Mouse (Mus musculus) adrenal gland, postnatal 10 days (tissue): ENCODE measurements around the gene Matn1. TPM values are rescaled to one million over a fixed set of nuclear protein-coding genes. Genes with fewer than 3 reads are reported as not detected.

Source experiments
- DNase-seq: peaks from one replicate; pipeline ENCODE4 v3.0.0; 2021; ENCODE audit warnings: mixed read lengths
- total RNA-seq, 2 experiments: library from RNA; stranded (reverse); gene quantifications; 2 replicates each; pipeline ENCODE4 v1.2.3; 2021

Gene Matn1
- total RNA-seq, 2 experiments from 2014 or later, result not detected

DNA sequence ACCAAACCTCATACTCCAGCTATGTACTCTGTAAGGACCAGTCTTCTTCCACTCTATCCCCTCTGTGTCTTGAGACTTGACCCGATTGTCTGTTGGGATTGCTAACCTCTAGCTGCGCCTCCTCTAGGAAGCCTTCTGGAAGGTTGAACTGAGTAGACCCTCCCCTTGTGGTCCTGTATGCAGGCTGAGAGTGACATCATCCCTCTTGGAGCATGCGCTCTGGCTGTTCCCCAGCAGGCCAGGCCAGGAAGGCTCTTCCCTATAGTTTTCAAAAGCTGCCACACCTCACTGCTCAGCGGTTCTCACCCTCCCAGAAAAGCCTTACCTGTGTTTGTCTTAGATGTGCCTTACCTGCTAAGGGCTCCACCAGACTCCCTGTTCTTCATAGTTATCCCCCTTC is 42.9 kb downstream of the Matn1 start:
- no peak for DNase-seq

DNA sequence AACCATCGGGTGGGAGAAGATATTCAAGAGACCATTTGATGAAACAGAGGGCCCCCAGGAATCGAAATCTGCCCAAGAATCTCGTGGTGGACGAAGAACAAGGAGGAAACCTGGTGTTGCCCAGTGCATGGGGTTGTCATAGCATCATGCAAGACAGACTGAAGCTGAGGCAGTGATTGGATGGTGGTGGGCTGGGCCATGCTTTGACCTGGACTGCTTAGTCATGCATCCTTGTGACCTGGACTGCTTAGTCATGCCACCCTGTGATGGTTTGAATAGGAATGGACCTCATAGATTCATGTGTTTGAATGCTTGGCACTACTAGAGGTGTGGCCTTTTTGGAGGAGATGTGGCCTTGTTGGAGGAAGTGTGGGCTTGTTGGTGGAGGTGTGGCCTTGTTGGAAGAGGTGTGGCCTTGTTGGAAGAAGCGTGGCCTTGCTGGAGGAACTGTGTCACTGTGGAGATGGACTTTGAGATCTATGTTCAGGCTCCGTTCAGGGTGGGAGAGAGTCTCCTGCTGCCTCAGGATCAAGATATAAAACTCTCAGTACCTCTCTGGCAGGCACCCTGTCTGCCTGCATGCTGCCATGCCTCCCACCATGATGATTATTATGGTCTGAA is 44.1 kb downstream of the Matn1 start:
- DNase-seq, result no peak

DNA sequence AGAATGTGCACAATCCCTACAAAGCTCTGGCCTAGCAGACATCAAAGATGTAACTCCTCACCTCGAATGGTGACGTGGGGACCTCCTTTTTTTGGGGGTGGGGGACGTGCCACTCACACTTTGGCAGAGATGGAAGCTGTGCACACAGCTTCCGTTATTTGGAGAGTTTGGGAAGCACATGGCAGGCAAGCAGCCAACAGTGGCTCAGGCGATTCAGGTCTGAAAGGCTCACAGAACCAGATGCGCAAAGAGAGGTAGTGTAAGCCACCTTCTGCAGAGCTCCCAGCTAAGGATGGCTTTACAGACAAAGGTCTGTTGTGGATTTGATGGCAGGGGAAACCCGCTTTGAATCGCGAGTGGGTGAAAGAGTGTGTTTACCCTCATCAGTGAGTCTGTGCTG is 45.0 kb downstream of the Matn1 start:
- DNase-seq, result no peak

DNA sequence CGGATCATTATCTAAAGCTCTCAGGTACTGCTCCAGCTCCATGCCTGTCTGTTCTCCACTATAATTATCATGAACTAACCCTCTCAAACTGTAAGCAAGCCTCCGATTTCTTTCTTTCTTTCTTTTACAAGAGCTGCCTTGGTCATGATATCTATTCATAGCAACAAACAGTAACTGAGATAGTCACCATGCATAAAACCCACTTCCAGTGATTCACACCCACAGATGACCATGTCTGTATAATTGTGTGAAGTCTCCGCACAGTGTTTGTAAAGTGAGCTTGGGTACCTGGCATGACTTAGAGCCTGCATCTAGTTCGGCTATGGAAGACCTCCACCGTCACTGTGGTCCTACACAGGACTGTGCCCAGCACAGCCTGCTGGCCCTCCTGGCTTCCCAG is 46.8 kb downstream of the Matn1 start:
- DNase-seq, result no peak

DNA sequence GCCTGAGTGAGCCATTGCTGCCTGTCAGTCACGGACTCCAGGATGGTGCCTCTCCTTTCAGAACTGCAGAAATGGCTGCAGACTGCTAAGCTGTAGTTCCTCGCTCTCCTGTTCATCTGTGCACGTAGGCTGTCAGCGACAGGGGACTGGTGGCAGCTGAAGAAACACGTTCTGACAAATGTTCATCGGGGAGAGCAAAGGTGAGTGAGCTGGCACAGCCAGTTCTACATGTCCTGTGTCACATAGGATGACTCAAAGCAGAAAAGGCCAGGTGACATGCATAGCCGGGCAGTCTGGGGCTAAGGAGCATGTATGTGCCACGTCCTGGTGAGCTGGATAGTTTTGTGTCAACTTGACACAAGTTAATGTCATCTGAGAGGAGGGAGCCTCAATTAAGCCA is 50.4 kb downstream of the Matn1 start:
- no peak for DNase-seq

DNA sequence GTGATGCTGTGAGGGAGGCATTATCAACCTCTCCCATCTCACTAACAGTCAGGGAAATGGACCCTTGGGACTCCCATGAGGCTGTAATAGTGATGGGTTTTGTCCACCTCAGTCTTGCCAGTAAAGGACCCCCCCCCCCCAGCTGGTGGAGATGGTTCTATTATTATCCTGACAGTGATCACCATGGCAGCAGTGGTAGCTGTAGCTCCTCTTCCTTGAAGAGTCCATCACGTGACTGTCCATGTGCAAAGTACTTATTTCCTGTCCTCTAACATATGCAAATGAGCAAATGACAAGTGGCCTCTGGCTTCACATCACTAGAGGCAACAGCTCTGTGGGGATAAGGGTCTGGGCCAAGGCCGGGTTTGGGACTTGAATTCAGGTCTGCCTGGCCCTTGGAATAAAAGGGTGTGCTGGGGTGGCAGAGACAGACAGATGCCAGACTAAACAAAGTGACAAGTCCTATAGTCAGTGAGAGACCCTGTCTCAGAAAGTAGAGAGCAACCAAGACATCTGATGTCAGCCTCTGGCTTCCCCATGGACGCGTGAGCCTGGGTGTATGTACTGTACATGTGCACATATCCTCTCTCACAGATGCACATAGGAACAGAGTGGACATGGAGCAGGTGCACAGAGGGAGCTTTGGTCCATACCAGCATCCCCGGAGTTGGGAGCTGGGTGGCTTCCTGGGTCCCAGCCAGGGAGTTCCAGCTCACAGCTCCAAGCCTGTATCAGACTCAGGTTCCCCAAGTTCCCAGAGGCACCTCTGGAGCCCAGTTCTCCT is 55.8 kb downstream of the Matn1 start:
- DNase-seq, result no peak

DNA sequence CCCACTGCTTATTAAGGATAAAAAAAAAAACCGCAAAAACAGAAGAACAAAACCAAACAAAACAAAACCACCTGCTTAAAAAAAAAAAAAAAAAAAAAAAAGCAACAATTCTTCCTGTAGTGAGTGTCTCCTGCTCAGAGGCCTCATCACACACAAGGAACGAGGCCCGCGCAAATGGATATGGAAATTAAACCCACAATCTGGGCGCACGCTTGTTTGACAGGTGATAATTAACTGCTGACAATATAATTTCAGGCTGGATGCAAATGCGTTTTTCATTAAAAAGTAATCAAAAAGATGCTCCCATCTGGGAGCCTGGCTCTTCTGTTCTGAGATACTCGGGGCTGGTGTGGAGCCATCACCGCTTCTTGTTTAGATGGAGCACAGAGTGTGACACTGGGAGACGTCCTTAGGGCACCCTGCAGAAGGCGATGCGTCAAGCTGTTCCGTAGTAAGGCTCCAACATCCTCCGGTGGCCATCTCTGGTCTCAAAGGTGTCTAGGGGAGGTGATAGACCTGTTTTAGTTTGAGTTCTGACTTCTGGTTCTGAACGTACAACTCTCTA is 56.5 kb downstream of the Matn1 start:
- no peak for DNase-seq

Other genes with a start within 250 kb of the Matn1 start
- gene Sdc3, start 151.8 kb upstream of the Matn1 start, total RNA-seq, result 100 to 1,000 TPM; 149 to 179 TPM
- 10 to 100 TPM; 24.6 to 30.4 TPM for gene Laptm5, start 31.3 kb upstream of the Matn1 start, total RNA-seq